Mouse (Mus musculus): ENCODE measurements around the gene Rchy1.

DNA sequence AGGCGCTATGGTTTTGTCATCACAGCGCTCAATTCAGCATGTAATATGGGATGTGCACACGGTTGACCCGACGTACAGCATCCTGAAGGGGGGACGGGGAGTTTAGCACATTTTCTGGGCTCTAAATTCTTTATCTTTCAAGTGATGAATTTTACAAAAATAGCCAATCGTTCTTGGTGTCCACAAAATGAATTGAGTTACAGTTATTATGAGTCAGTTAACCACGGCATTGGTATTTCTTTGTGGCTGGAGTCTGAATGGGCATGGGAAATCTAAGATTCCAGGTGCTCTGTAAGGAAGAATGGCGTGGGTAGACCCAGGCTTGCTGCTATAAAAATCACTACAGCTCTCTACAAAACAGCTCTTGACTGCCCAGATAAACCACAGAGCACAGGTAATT, 26.4 kb upstream of the Rchy1 start:
- no peak for TF ChIP-seq POLR2A (IDR thresholded peaks at IDR 0.05; ENCODE audit: borderline replicate concordance, low read depth, low read length)
- TF ChIP-seq CTCF (IDR thresholded peaks at IDR 0.05; ENCODE audit: low read depth, low read length) = no peak

All from bone marrow macrophage, adult 2 months (primary cell).